Mouse (Mus musculus) adrenal gland, adult 2 months (tissue): ENCODE measurements at regions not wholly inside any gene's neighbourhood (a gene's known extent, or its start where the extent isn't known, plus 50 kb on each side); places are given as distances from the start of the nearest gene placed in this dataset.

Experiments used
- DNase-seq: peaks from one replicate; pipeline ENCODE4 v3.0.0; 2021

- DNase-seq, result no peak
Observed at GRCm38 (mm10) chr14:16901534-16902147, 82.7 kb upstream of the Rarb start.

DNA sequence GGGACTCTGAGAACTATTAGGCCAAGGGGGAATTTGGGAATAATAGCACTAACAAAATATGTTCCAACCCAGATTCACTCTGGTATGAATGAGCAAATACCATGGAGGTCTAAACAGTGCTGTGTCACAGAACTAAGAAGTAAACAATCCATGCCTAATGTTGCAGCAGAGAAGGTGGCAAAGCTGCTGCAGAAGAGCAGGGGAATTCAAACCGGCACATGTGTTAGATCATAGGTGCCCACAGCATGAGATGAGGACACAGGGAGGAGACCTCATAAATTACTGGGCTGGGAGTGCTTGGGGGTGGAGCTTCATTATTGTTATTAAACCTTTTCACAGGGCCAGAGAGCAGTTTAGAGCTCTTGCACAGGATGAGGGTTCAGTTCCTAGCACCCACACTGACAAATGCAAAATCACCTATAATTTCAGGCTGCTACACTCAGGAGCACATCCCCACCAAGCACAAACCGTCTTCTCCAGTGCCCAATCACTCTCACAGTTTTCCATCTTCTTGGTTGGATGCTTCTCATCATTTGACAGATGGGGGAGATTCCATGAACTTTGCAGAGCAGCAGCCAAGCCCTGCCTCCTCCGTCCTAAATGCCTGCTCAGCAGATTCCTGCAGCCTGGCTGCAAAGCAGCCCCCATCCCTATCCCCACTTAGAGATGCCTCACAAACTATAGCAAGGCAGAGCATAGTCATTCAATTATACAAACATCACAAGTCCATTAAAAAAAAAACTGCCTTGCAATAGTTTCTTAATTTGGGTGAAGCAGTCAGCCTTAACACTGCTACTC lies 79.0 kb upstream of the Rarb start:
- DNase-seq, result no peak

GRCm38 (mm10) chr14:16896974-16897373 lies 78.0 kb upstream of the Rarb start:
- DNase-seq, result no peak

DNA sequence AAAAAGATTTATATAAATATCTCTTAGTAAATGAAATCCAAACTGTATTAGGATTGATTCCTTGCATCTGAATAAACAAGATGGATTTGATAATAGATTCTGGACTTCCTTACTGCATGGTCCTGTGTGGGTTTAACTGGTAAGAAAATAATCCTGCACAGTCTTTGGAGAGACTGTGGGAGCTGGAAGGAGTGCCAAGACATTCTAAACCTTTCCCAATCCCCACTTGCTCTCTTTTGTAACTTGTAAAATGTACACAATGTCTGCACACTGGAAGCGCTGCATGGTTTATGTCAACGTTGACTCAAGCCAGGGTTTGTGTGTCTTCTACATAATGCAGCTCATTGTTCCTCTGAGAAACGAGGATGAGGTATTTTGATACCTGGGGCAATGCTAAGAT lies 62.3 kb upstream of the Rarb start:
- DNase-seq, result no peak

GRCm38 (mm10) chr14:16869221-16869620 lies 50.3 kb upstream of the Rarb start:
- DNase-seq, result no peak
